ENCODE assay signal across 8 mouse cellular contexts in the genomic region with DNA sequence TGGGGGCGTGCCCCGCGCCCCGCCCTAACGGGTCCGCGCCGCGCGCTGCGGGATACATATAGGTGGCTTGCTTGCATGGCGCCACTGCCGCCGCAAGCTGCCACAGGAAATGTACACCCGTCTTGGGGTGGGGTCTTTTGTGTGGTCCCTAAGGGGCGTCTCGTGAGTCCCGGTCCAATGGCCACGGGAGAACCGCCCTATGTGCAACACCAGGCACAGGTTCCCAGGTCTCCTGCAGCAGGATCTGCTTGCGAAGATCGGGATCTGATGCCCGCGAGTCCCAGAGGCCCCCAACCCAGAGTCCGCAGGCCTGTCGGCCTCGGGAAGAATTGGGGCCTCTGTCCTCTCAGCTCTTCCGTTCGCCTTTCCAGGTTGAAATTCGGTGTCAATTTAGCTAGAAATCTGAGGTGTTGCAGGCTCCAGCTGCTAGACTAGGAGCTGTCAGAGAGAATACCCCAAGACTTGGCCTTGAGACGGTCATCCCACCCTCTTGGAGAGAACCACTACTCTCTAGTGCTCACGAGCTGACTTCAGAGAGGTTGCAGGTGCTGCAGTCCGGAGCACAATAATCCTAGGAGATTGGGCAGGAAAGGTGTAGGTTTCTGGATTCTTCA. TPM values are rescaled to one million over a fixed set of nuclear protein-coding genes. Genes with fewer than 3 reads are reported as not detected.
DNase-seq lines count a peak whose midpoint lies in the region; ATAC-seq and TF ChIP-seq lines count a peak whose summit lies in the region.

No protein-coding gene starts in this region.

- ATAC-seq in heart, embryonic 14.5 days (ENCODE audit: insufficient number of reproducible peaks, insufficient read depth, low FRiP score, low read depth), result no peak
- no peak for ATAC-seq in forebrain, embryonic 13.5 days
- ATAC-seq in liver, embryonic 16.5 days (ENCODE audit: low read depth), result no peak
- no peak for ATAC-seq in megakaryocyte progenitor cell, adult 5-6 weeks (replicated peaks; ENCODE audit: poor library complexity)

- TF ChIP-seq EP300 in ES-Bruce4 (IDR thresholded peaks at IDR 0.05; ENCODE audit: insufficient read depth, low read depth, low read length), result no peak

- H3K4me1 ChIP-seq in heart, embryonic 14.5 days (ENCODE audit: control insufficient read depth in 2 of 2, insufficient read depth in 2 of 2, low read length in 2 of 2), result peaks cover 10 to 25% of the 10 kb centered on the region in 2 experiments
- no peaks in the 10 kb centered on the region for H3K4me1 ChIP-seq in ES-Bruce4 (ENCODE audit: control insufficient read depth, insufficient read depth, low read length)
- peaks cover 28% of the 10 kb centered on the region for H3K4me1 ChIP-seq in forebrain, embryonic 13.5 days
- peaks cover 46% of the 10 kb centered on the region for H3K4me1 ChIP-seq in liver, embryonic 16.5 days (ENCODE audit: control insufficient read depth, low read depth, low read length)

- H3K36me3 ChIP-seq in heart, embryonic 14.5 days (ENCODE audit: control insufficient read depth, insufficient read depth, low read length), result no peaks in the 10 kb centered on the region
- 0 out of 2 replicates have a peak, but pooled peaks cover 4% of the 10 kb centered on the region for H3K36me3 ChIP-seq in ES-Bruce4 (ENCODE audit: control insufficient read depth, insufficient read depth, low read length, poor library complexity, severe bottlenecking)
- H3K36me3 ChIP-seq in forebrain, embryonic 13.5 days (ENCODE audit: poor library complexity, severe bottlenecking), result no peaks in the 10 kb centered on the region
- no peaks in the 10 kb centered on the region for H3K36me3 ChIP-seq in liver, embryonic 16.5 days (ENCODE audit: control insufficient read depth, insufficient read depth)

- H3K9me3 ChIP-seq in heart, embryonic 14.5 days (ENCODE audit: control insufficient read depth, low read length), result no peaks in the 10 kb centered on the region
- H3K9me3 ChIP-seq in ES-Bruce4 (replicated peaks; ENCODE audit: control insufficient read depth, insufficient read depth, low read length, poor library complexity, severe bottlenecking), result no peaks in the 10 kb centered on the region
- H3K9me3 ChIP-seq in forebrain, embryonic 13.5 days (replicated peaks), result no peaks in the 10 kb centered on the region
- no peaks in the 10 kb centered on the region for H3K9me3 ChIP-seq in liver, embryonic 16.5 days (replicated peaks; ENCODE audit: control insufficient read depth, low read length)

- 3% methylated on average over 32 of the region's 33 CpGs for WGBS in heart, embryonic 14.5 days
- 1% methylated on average over 28 of the region's 33 CpGs for WGBS in forebrain, embryonic 13.5 days
- WGBS in liver, embryonic 16.5 days (ENCODE audit: insufficient replicate concordance), result 7% methylated on average over 25 of the region's 33 CpGs

- H3K4me3 ChIP-seq in heart, embryonic 14.5 days (ENCODE audit: control insufficient read depth in 1 of 2, insufficient read depth in 1 of 2, low read depth in 1 of 2, low read length in 2 of 2), result peak overlapping the region; percentile 81 to 86
- peak overlapping the region; percentile 62 for H3K4me3 ChIP-seq in ES-Bruce4 (ENCODE audit: low read depth, low read length)
- peak overlapping the region; percentile 91 for H3K4me3 ChIP-seq in forebrain, embryonic 13.5 days
- peak overlapping the region; percentile 72 for H3K4me3 ChIP-seq in liver, embryonic 16.5 days (ENCODE audit: low read depth, low read length)

- no peak for TF ChIP-seq CTCF in ES-Bruce4 (IDR thresholded peaks at IDR 0.05; ENCODE audit: low read depth, low read length)

- peak overlapping the region; percentile 83 for H3K4me2 ChIP-seq in heart, embryonic 14.5 days (ENCODE audit: low read length)
- peak overlapping the region; percentile 65 for H3K4me2 ChIP-seq in forebrain, embryonic 13.5 days
- peak overlapping the region; percentile 90 for H3K4me2 ChIP-seq in liver, embryonic 16.5 days (ENCODE audit: low read depth, low read length)

- peak overlapping the region; percentile 93 for H3K9ac ChIP-seq in heart, embryonic 14.5 days (ENCODE audit: low read length)
- peak overlapping the region; percentile 73 for H3K9ac ChIP-seq in ES-Bruce4 (ENCODE audit: low read depth, poor library complexity, severe bottlenecking)
- peak overlapping the region; percentile 96 for H3K9ac ChIP-seq in forebrain, embryonic 13.5 days
- H3K9ac ChIP-seq in liver, embryonic 16.5 days (ENCODE audit: low read depth, low read length), result peak overlapping the region; percentile 67

- no peak for DNase-seq in heart, adult 8-10 months (ENCODE audit: low spot score)
- DNase-seq in layer of hippocampus, adult 18-20 months (ENCODE audit: low spot score in 2 of 2), result no peak
- DNase-seq in kidney, postnatal 14 days, result no peak

- H3K27me3 ChIP-seq in heart, embryonic 14.5 days (ENCODE audit: control insufficient read depth, insufficient read depth, low read length), result 0 out of 2 replicates have a peak, but pooled peaks cover 3% of the 10 kb centered on the region
- no peaks in the 10 kb centered on the region for H3K27me3 ChIP-seq in ES-Bruce4 (ENCODE audit: control insufficient read depth, insufficient read depth, low read length, poor library complexity, severe bottlenecking)
- no peaks in the 10 kb centered on the region for H3K27me3 ChIP-seq in forebrain, embryonic 13.5 days
- H3K27me3 ChIP-seq in liver, embryonic 16.5 days (ENCODE audit: control insufficient read depth, insufficient read depth, low read depth, low read length), result no peaks in the 10 kb centered on the region

- no peak for TF ChIP-seq POLR2A in ES-Bruce4 (IDR thresholded peaks at IDR 0.05; ENCODE audit: insufficient read depth, low read length)

- H3K27ac ChIP-seq in heart, embryonic 14.5 days (replicated peaks in 1 of 2; ENCODE audit: control insufficient read depth in 1 of 2, insufficient read depth in 1 of 2, low read depth in 2 of 2, low read length in 2 of 2), result peak overlapping the region; percentile 55 to 91; a peak in 3 of 4 replicates
- H3K27ac ChIP-seq in ES-Bruce4 (ENCODE audit: insufficient read depth, low read length), result no peak overlapping the region
- peak overlapping the region; percentile 93 for H3K27ac ChIP-seq in forebrain, embryonic 13.5 days
- peak overlapping the region; percentile 49 for H3K27ac ChIP-seq in liver, embryonic 16.5 days (ENCODE audit: low read length)

RNA-seq across cellular contexts. Expression of a gene that starts 50.8 kb away (rescaled TPM):
- polyA plus RNA-seq in heart, embryonic 14.5 days (2014; fragmentation: Nextera tagmentation; extraction: Ambion mirVana), result 30.1 and 34.7 TPM in 2 replicates
- 10 to 100 TPM; 30.7 to 39.8 (median 35.3) TPM for total RNA-seq in heart, adult 8-10 months (2022)
- 28.5 and 34.5 TPM in 2 replicates for polyA plus RNA-seq in ES-Bruce4 (2011; ENCODE audit: insufficient read depth, insufficient read length, low read depth, missing spikeins)
- 51.9 and 56.0 TPM in 2 replicates for polyA plus RNA-seq in forebrain, embryonic 13.5 days (2015; fragmentation: Nextera tagmentation; extraction: Ambion mirVana)
- 10.5 and 10.6 TPM in 2 replicates for polyA plus RNA-seq in liver, embryonic 16.5 days (2015; fragmentation: Nextera tagmentation; extraction: Ambion mirVana)
- 10 to 100 TPM; 50.2 to 71.5 TPM for total RNA-seq in layer of hippocampus, adult 18-20 months (2021)
- total RNA-seq in megakaryocyte progenitor cell, adult 5-6 weeks (2015), result 7.9 and 10.1 TPM in 2 replicates
- total RNA-seq in megakaryocyte progenitor cell, adult 5-6 weeks (2017), result 12.7 and 15.6 TPM in 2 replicates
